Mouse (Mus musculus): Measurements from ENCODE around the gene Enpp1. TPM values are rescaled to one million over a fixed set of nuclear protein-coding genes. Genes with fewer than 3 reads are reported as not detected.

The Enpp1 gene
- 1.4 and 1.6 TPM in 2 replicates for polyA plus RNA-seq (2016; fragmentation: Nextera tagmentation; extraction: Ambion mirVana)

DNA sequence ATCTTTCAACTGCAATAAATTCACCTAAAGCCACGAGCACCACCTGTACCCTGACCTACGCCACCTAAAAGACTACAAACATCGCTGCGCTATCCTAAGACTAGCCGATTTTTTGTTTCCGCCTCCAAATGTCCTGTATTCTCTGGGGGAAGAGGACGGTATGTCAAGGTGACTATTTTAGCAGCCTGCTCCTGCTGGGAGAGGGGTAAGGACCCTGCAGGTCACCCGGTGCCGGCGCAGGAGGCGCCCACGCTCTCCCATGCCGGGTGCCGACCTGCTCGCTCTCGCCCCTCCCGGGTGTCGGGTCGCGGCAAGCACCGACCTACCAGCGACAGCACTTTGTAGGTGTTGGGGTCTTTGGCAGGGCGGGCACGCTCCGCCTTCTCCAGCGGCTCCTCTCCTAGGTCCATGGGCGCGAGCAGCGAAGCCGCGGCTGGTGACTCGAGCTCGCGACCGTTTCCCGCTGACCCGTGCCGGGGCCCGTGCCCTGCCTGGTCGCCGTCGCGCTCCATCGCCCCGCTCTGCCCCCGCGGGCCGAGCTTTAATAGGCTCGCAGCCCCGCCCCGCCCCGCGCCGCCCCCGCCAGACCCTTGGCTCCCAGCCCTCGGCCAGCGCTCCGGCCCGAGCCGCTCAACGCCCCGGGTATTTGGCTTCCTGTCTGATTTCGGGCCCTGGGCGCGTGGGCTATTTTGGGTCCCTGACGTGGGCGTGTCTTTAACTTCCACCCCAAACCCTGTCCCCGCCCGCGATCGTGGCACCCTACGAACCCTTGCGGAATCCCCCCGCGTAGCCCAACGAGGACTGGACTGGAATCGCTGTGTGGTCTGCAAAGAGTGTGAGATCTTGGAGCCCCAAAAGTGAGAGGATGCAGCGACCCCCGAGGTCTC lies at the start of gene Enpp1:
Gene Enpp1, minus strand, starts transcription at position 680 of the 887 bp plus-strand sequence.
- Histone ChIP-seq H3K36me3 (no peaks in the 10 kb centered on the region), H3K4me1 (peaks cover 8% of the 10 kb centered on the region; the same call in 1 of the 2 replicates), H3K27ac (no peak within 1 kb of the TSS), H3K9me3 (replicated peaks) (no peaks in the 10 kb centered on the region), H3K27me3 (peaks cover 30% of the 10 kb centered on the region), H3K4me3 (peak within 1 kb of the TSS; percentile 70), H3K4me2 (replicated peaks) (peak within 1 kb of the TSS; percentile 99), H3K9ac (peak within 1 kb of the TSS; percentile 71)
- WGBS: 1% methylated on average over 75 of the region's 79 CpGs
- ATAC-seq (ENCODE audit: low FRiP score): peak; percentile 82

DNA sequence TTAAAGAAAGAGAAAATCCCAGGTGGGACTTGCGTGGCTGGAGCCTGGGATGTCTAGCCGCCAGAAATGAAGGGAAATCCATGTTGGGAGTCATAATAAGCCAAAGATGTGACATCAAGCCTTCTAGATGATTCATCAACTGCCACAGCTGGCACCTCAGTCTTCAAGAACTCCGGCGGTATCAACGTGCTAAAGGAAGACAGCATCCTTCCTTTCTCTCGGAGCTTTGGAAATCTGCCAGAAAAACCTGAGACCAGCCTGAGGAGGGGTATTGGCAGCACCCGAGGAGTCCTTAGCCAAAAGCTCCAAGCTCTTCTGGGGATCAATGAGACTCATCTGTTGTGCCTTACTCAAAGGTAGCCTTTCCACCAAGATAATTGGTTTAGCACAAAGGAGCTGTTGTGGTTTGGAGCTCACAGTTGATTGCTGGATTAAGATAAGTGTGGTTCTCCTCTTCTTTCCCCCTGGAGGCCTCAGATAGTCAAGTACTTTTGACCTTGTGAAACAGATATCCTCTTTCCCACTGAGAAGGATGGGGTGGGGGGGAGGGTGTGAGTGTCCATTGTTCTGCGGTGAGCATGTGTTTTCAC lies 46.5 kb upstream of the Enpp1 start:
- Histone ChIP-seq H3K9me3 (replicated peaks) (no peaks in the 10 kb centered on the region), H3K9ac (no peak overlapping the region), H3K27ac (no peak overlapping the region), H3K4me2 (replicated peaks) (no peak overlapping the region), H3K27me3 (no peaks in the 10 kb centered on the region), H3K4me1 (peaks cover 6% of the 10 kb centered on the region), H3K4me3 (no peak overlapping the region), H3K36me3 (no peaks in the 10 kb centered on the region)
- 66% methylated on average over 8 of the region's 8 CpGs for WGBS
- ATAC-seq (ENCODE audit: low FRiP score): no peak

DNA sequence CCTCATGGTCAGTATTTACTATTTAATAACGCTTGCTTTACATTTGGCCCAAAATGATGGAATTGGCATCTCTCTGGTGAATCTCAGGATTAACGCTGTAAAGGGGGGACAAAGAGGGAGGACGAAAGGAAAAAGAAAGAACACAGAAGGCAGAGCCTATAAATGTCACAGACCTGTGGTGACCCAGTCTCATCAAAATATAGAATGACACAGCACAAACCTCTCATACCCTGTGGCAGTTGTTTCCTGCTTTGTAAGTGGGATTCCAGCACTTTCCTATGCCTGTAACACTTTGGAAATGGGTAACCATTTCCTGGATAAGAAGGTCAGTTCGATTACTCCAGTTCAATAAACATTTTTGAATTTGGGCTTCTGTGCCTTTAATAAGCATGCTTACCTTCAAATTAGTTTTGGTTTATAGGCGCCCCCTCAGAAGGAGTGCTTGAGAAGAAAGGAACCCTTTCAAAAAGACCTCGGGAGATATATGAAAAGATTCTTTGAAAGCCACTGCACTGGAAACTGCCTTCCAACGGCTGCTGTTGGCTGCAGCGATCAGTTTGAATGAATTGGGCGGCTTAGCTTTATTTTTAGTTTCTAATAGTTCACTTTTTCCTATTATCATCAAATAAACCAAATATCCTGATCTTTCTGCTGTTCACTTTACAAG lies 43.0 kb upstream of the Enpp1 start:
- Histone ChIP-seq H3K4me2 (replicated peaks) (peak overlapping the region; percentile 39), H3K4me1 (peaks cover 6% of the 10 kb centered on the region), H3K36me3 (no peaks in the 10 kb centered on the region), H3K27me3 (no peaks in the 10 kb centered on the region), H3K27ac (no peak overlapping the region), H3K9me3 (replicated peaks) (no peaks in the 10 kb centered on the region), H3K4me3 (no peak overlapping the region), H3K9ac (no peak overlapping the region)
- WGBS: 46% methylated on average over 9 of the region's 9 CpGs
- no peak for ATAC-seq (ENCODE audit: low FRiP score)

DNA sequence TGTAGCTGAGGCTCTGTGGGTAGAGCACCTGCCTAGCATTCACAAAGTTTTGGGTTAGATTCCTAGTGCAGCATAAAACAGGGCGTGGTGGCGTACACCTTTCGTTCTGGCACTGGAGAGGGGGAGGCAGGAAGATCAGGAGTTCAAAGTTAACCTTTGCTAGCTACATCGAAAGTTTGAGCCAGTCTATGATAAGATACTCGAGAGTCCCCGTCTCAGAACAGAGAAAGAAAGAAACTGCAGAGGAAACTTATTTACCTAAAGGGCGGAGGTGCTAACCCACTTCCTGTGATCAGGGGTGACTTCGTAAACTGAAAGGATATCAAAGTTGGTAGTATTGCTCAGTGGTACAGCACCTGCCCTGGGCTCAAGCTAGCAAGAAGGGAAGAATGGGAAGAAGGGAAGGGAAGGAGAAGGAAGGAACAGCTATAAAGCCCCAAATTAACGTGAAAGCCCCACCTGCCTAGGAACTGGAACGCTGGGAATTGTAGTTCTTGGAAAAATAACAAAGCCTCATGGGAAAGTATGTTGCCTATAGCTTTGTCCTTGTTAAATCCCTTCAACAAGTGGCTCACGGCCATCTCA lies 42.4 kb upstream of the Enpp1 start:
- ATAC-seq (ENCODE audit: low FRiP score): no peak
- Histone ChIP-seq H3K36me3 (no peaks in the 10 kb centered on the region), H3K27ac (no peak overlapping the region), H3K9ac (no peak overlapping the region), H3K4me1 (peaks cover 6% of the 10 kb centered on the region), H3K4me2 (replicated peaks) (peak overlapping the region; percentile 39), H3K4me3 (peak overlapping the region; percentile 7), H3K27me3 (no peaks in the 10 kb centered on the region), H3K9me3 (replicated peaks) (no peaks in the 10 kb centered on the region)
- 58% methylated on average over 11 of the region's 11 CpGs for whole genome bisulfite sequencing

DNA sequence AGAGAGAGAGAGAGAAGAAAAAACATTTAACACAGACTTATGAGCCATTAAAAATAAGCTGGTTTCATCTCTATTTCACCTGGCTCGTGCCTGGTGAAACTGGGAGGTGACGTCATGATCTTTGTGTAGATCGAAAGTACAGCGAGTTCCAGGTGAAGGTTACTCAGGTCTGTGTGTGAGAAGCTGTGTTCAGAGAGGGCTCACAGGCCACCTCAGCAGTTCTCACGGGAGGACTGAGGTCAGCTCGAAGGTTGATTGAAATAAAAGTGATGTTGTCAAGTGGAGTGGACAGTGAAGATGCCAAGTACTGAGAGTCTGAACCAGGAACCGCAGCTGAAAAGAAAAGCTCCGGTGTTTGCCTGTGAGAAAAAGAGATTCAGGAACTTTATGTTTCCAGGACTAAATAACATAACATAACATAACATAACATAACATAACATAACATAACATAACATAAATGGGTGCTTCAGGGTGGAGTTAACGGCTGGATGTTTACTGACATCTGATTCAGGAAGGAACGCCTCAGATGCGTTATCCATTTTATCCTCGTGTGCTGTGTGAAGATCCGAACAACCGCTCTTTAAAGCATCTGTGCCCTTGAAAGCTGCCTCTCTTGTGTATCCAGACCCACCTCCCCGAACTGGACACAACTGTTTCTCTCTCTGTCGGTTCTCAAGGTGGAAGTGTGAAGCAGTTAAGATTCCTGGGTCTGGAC lies 41.7 kb upstream of the Enpp1 start:
- peaks cover 6% of the 10 kb centered on the region for H3K4me1 ChIP-seq
- ATAC-seq (ENCODE audit: low FRiP score): no peak
- H3K4me2 ChIP-seq (replicated peaks): peak overlapping the region; percentile 39
- no peaks in the 10 kb centered on the region for H3K9me3 ChIP-seq (replicated peaks)
- 77% methylated on average over 16 of the region's 16 CpGs for WGBS
- H3K36me3 ChIP-seq: no peaks in the 10 kb centered on the region
- H3K4me3 ChIP-seq: no peak overlapping the region
- no peak overlapping the region for H3K27ac ChIP-seq
- H3K27me3 ChIP-seq: no peaks in the 10 kb centered on the region
- no peak overlapping the region for H3K9ac ChIP-seq

DNA sequence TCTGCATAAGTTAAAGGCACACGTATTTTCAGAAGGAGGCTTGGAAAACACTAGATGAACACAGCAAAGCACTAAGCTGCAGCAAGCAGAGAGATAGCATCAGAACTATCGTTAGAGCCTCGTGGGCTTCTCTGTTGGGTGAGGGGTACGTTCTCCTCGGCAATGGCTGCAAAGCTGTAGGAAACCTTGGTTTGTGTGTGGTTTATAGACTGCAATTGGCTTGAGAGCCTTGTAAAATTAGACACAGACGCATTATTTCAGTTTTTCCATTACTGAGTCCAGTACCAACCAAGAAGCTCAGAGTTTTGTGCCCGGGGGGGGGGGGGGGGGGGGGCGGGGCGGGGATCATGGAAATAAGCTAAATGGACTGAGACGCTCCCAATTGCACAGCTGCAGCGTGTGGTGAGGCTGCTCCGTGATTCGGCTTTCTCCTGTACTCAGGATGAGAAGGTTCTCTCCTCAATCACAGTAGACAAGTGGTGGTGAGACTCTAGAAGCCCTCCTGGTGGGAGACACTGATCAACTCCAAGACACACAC lies 31.1 kb upstream of the Enpp1 start:
- no peak overlapping the region for H3K4me2 ChIP-seq (replicated peaks)
- WGBS: 85% methylated on average over 13 of the region's 13 CpGs
- no peak overlapping the region for H3K27ac ChIP-seq
- no peak overlapping the region for H3K4me3 ChIP-seq
- H3K4me1 ChIP-seq: no peaks in the 10 kb centered on the region
- H3K9ac ChIP-seq: no peak overlapping the region
- H3K9me3 ChIP-seq (replicated peaks): no peaks in the 10 kb centered on the region
- H3K27me3 ChIP-seq: no peaks in the 10 kb centered on the region
- no peaks in the 10 kb centered on the region for H3K36me3 ChIP-seq
- ATAC-seq (ENCODE audit: low FRiP score): no peak

DNA sequence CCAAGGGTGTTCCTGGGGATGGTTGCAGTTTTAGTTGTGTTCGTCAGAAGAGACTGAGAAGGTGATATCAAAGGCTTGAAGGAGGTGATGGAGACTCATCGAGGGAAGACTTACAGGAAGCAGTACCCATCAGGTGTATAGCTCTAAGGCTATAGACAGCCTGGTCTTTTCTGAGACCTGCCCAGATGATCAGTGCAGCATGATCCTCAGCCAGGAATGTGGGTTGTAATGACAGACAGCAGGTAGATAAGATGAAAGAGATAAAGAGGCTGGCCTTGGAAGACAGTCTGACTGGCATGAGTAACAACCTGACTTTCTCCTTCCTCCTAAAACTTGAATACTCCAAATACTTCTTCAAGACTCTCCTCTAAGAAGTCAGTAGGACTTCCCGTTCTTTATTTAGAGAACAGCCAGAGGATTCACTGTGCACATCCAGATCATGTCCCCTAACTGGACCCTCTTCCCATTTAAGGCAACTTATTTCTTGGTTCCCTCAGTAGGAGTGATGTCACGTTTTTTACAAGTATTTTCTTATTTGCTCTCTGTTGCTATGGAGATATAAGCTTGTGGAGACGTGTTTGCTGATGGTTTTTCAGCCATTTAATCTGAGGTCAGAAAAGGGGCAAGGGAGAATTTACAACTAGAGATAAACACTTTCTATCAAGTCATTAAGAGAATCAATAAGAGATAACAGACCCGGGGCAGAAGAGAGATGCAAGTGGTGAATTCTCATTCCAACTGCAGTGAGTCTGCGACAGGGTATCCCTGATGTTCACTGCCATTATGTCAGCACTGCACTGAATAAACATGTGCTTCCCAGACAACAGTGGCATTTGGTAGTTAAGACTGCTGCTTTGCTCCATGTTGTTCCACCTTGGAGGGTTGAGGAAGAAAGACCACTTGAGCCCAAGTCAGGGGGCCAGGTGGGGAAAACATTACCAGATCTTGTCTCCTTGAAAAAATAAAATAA lies 29.6 kb upstream of the Enpp1 start:
- Histone ChIP-seq H3K9me3 (replicated peaks) (no peaks in the 10 kb centered on the region), H3K27me3 (no peaks in the 10 kb centered on the region), H3K4me3 (no peak overlapping the region), H3K27ac (no peak overlapping the region), H3K9ac (no peak overlapping the region), H3K4me2 (replicated peaks) (no peak overlapping the region), H3K4me1 (no peaks in the 10 kb centered on the region), H3K36me3 (no peaks in the 10 kb centered on the region)
- no peak for ATAC-seq (ENCODE audit: low FRiP score)
- WGBS: 74% methylated on average over 7 of the region's 7 CpGs

DNA sequence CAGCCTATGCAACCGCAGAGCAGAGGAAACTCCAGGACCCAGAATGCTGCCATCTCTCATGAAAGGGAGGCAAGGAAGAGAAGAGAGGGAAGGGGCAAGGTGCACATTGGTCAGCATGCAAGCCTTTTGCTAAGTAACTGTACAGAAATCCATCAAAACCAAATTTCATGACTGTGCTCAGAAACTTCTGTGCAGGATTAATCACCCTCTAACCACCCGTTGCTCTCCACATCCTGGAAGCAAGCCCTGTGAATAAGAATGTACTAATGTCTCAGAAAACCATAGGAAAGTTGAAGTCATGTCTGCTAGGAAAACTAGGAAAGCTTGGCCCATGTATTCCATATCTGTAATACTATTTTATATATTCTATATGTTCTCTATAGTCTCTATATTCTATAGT lies 27.2 kb upstream of the Enpp1 start:
- no peak overlapping the region for H3K9ac ChIP-seq
- no peak overlapping the region for H3K4me3 ChIP-seq
- H3K4me1 ChIP-seq: no peaks in the 10 kb centered on the region
- no peak overlapping the region for H3K27ac ChIP-seq
- no peaks in the 10 kb centered on the region for H3K9me3 ChIP-seq (replicated peaks)
- 74% methylated on average over 2 of the region's 2 CpGs for WGBS
- H3K4me2 ChIP-seq (replicated peaks): no peak overlapping the region
- no peak for ATAC-seq (ENCODE audit: low FRiP score)
- H3K27me3 ChIP-seq: no peaks in the 10 kb centered on the region
- no peaks in the 10 kb centered on the region for H3K36me3 ChIP-seq

DNA sequence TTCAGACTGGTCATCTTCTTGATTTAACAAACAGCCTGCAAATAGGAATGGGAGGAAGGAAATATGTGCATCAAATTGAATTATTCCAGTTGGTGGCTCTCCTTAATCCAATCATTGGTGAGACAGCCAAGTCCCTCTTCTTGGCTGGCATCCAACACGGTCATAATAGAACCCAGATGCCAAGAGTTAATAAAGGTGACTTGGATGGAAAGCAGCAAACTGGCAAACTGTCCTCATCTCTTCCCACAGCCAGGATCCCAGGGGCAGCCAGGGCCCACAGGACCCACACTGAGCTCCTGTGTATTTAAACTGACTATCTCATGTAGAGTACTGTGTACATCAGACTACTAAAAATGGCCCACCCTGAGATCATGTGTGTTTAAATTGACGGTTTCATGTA lies 26.5 kb upstream of the Enpp1 start:
- 90% methylated on average over 2 of the region's 2 CpGs for WGBS
- no peak overlapping the region for H3K4me3 ChIP-seq
- no peaks in the 10 kb centered on the region for H3K4me1 ChIP-seq
- no peak for ATAC-seq (ENCODE audit: low FRiP score)
- H3K27me3 ChIP-seq: no peaks in the 10 kb centered on the region
- no peak overlapping the region for H3K27ac ChIP-seq
- no peak overlapping the region for H3K9ac ChIP-seq
- no peaks in the 10 kb centered on the region for H3K9me3 ChIP-seq (replicated peaks)
- H3K4me2 ChIP-seq (replicated peaks): no peak overlapping the region
- H3K36me3 ChIP-seq: no peaks in the 10 kb centered on the region

DNA sequence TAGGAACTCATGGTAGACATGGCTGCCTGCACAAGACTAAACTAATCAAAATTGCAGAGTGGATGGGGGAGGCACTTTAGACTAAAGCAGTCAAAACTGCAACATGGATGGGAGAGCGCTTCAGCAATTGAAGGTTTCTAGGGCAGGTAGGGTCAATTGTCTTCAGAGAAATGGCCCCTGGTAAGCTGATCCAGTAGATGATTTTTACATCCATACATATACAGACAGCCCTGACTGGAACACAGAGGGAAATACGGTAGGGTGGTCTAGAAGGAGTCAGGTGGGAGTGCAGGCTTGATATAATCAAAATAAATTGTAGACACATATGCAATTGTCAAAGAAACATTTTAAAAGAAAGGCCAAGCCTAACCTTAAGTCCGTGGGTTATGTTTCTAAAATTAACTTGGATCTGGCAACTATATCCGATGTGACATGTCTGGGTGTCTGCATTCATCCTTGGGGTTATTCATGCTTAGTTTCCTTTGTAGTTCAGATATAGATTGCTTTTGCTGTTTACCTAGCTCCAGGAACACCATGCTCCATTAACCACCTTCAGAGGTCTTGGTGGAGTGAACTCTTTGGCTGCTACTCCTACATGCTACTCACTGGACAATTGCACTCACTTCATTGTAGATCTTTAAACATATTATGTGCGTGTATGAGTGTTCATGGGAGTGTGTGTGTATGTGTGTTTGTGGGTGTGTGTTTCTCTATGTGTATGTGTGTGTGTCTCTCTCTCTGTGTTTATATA lies 23.2 kb upstream of the Enpp1 start:
- H3K9me3 ChIP-seq (replicated peaks): no peaks in the 10 kb centered on the region
- WGBS: 89% methylated on average over 5 of the region's 5 CpGs
- H3K4me3 ChIP-seq: no peak overlapping the region
- no peaks in the 10 kb centered on the region for H3K4me1 ChIP-seq
- ATAC-seq (ENCODE audit: low FRiP score): no peak
- no peaks in the 10 kb centered on the region for H3K36me3 ChIP-seq
- no peaks in the 10 kb centered on the region for H3K27me3 ChIP-seq
- H3K27ac ChIP-seq: no peak overlapping the region
- H3K9ac ChIP-seq: no peak overlapping the region
- no peak overlapping the region for H3K4me2 ChIP-seq (replicated peaks)
